Mouse (Mus musculus): Measurements from ENCODE around the gene Fbn1. TPM values are rescaled to one million over a fixed set of nuclear protein-coding genes. Genes with fewer than 3 reads are reported as not detected.

Gene Fbn1
- polyA plus RNA-seq, 1 experiment from 2014 or later = 5.7 TPM

DNA sequence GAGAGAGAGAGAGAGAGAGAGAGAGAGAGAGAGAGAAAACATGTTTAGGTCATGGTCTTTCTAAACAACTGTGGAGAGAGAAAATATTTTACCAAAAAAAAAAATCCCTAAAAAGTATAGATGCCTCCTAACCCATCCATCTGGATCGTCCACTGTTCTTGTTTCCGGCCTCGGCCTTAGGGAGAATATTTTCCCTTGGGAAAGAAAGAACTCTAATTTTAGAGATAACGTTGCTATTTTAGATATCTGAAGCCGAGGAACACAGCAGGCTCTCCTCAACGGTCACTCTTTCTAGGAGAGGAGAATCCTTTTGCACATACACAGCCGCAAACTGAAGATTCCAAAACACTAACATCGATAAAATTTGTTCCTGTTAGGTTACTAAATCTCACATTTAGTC lies 188.1 kb downstream of the Fbn1 start:
- H3K4me1 ChIP-seq (replicated peaks; ENCODE audit: control insufficient read depth, insufficient read depth, low read length) = no peaks in the 10 kb centered on the region
- no peak for ATAC-seq (replicated peaks; ENCODE audit: low FRiP score)
- H3K4me3 ChIP-seq (ENCODE audit: low read depth, low read length) = no peak overlapping the region
- H3K36me3 ChIP-seq (ENCODE audit: control insufficient read depth, insufficient read depth, low read length) = peaks cover 6% of the 10 kb centered on the region; the same call in 1 of the 2 replicates
- 69% methylated on average over 8 of the region's 8 CpGs for WGBS
- no peaks in the 10 kb centered on the region for H3K9me3 ChIP-seq (ENCODE audit: control insufficient read depth, low read length)
- no peak overlapping the region for H3K4me2 ChIP-seq
- no peak overlapping the region for H3K27ac ChIP-seq (ENCODE audit: low read depth, low read length)
- no peak for DNase-seq (ENCODE audit: low spot score)
- H3K9ac ChIP-seq (ENCODE audit: low read depth, low read length) = no peak overlapping the region
- no peaks in the 10 kb centered on the region for H3K27me3 ChIP-seq (replicated peaks; ENCODE audit: control insufficient read depth, insufficient read depth, low read length)

DNA sequence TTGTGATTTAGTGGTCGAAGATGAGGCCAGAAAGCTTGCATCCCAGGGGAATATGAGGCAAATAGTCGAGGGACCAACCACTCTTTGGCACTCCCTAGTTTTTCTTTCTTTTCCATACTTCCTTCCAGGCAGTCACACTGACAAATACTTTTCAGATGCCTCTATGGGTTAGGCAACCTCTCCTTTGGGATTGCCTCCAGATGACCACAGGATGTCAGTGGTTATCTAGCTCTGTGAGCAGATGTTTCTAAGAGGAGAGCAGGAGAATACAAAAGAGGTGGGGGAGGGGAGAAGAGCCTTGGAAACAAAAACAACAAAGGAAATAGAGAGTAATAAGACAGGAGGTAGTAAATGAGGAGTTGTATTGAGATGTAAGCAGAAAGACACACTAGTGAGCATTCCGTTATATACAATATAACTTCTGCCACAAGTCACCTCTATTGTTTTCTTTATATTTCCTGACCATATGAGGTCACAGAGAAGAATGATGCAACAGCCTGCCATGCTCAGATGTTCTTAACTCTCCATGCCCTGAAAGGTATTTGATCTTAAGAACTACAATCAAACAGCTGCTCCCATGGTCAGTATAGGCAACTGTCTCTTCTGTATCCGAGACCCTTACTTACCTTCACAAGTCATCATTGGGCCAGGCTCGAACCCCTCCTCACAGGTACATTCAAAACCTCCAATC lies 189.3 kb downstream of the Fbn1 start:
- Histone ChIP-seq H3K4me3 (ENCODE audit: low read depth, low read length) (no peak overlapping the region), H3K27ac (ENCODE audit: low read depth, low read length) (no peak overlapping the region), H3K27me3 (replicated peaks; ENCODE audit: control insufficient read depth, insufficient read depth, low read length) (no peaks in the 10 kb centered on the region), H3K4me1 (replicated peaks; ENCODE audit: control insufficient read depth, insufficient read depth, low read length) (no peaks in the 10 kb centered on the region), H3K9ac (ENCODE audit: low read depth, low read length) (no peak overlapping the region), H3K9me3 (ENCODE audit: control insufficient read depth, low read length) (no peaks in the 10 kb centered on the region), H3K36me3 (ENCODE audit: control insufficient read depth, insufficient read depth, low read length) (peaks cover 6% of the 10 kb centered on the region; the same call in 1 of the 2 replicates), H3K4me2 (no peak overlapping the region)
- 64% methylated on average over 5 of the region's 5 CpGs for WGBS
- DNase-seq (ENCODE audit: low spot score) (no peak), ATAC-seq (replicated peaks; ENCODE audit: low FRiP score) (no peak)

DNA sequence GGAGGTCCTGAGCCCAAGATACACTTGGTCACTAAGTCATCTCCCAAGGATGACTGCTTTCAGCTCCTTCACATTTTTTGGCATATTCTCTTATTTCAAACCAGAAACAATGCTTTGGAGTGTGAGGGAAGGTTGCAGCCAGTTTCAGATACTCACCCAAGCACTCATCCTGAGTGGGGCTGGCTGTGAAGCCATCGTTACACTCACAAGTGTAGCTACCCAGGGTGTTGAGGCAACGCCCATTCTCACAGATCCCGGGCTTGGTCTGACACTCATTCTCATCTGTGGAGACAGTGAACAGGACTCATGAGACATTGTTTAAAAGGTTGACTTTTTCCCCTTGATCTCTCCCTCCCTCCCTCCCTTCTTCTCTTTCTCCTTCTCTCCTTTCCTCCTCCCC lies 192.6 kb downstream of the Fbn1 start:
- no peak overlapping the region for H3K9ac ChIP-seq (ENCODE audit: low read depth, low read length)
- no peak overlapping the region for H3K4me2 ChIP-seq
- DNase-seq (ENCODE audit: low spot score) (no peak), ATAC-seq (replicated peaks; ENCODE audit: low FRiP score) (no peak)
- no peak overlapping the region for H3K4me3 ChIP-seq (ENCODE audit: low read depth, low read length)
- H3K27me3 ChIP-seq (replicated peaks; ENCODE audit: control insufficient read depth, insufficient read depth, low read length) = no peaks in the 10 kb centered on the region
- H3K4me1 ChIP-seq (replicated peaks; ENCODE audit: control insufficient read depth, insufficient read depth, low read length) = no peaks in the 10 kb centered on the region
- H3K27ac ChIP-seq (ENCODE audit: low read depth, low read length) = no peak overlapping the region
- peaks cover 6% of the 10 kb centered on the region; the same call in 1 of the 2 replicates for H3K36me3 ChIP-seq (ENCODE audit: control insufficient read depth, insufficient read depth, low read length)
- WGBS = 78% methylated on average over 3 of the region's 3 CpGs
- no peaks in the 10 kb centered on the region for H3K9me3 ChIP-seq (ENCODE audit: control insufficient read depth, low read length)

DNA sequence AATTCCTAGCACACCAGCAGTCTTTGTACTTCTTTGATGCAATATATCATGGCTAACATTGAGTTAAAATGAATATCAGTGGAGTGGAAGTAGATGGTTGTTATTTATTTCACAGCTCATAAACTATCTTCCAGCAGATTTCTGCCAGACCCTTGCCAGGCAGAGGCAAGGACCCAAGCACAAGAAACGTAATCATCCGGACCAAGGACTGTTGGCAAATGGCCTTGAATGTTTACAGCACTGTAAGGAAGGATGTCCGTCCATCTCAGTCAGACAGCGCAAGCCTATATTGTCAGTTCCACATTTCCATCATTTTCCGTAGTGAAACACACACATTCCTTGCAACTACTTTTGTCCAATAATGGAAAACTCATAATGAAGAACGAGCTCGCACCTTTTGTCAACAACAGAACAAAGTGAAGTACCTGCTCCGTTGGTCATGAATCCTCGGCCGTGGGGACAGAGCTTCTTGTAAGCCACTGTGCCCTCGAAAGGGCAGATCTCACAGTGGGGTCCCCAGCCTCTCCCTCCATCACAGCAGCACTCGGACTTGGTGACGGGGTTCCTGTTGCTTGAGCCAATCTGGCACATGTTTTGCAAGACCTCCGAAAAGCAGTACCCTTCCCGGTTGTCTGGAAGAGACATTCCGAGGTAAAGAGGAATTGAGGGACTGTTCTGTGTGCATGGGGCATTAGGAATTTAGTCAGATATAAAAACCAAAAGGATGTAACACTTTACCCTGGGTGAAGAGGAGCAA lies 193.4 kb downstream of the Fbn1 start:
- Histone ChIP-seq H3K4me2 (no peak overlapping the region), H3K9ac (ENCODE audit: low read depth, low read length) (no peak overlapping the region), H3K27ac (ENCODE audit: low read depth, low read length) (no peak overlapping the region), H3K4me3 (ENCODE audit: low read depth, low read length) (no peak overlapping the region), H3K27me3 (replicated peaks; ENCODE audit: control insufficient read depth, insufficient read depth, low read length) (no peaks in the 10 kb centered on the region), H3K36me3 (ENCODE audit: control insufficient read depth, insufficient read depth, low read length) (peaks cover 6% of the 10 kb centered on the region; the same call in 1 of the 2 replicates), H3K9me3 (ENCODE audit: control insufficient read depth, low read length) (no peaks in the 10 kb centered on the region), H3K4me1 (replicated peaks; ENCODE audit: control insufficient read depth, insufficient read depth, low read length) (no peaks in the 10 kb centered on the region)
- ATAC-seq (replicated peaks; ENCODE audit: low FRiP score) (no peak), DNase-seq (ENCODE audit: low spot score) (no peak)
- WGBS = 87% methylated on average over 16 of the region's 16 CpGs

DNA sequence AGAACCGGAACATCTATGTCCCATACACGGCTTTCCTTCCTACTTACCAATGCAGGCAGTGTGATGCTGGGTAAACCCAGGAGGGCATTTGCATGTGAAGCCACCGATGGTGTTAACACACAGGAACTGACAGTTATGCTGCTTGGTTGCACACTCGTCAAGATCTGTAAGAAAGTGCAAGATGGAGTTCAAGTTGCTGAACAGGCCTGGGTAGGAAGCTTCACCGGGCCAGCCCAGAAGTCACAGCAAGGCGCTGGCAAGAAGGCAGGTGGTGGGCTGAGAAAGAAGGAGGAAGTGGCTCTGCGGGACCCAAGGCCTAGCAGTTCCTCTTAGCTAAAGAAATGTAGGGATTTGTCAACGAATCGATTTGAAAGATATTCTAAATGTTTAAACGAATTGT lies 198.1 kb downstream of the Fbn1 start:
- peaks cover 4% of the 10 kb centered on the region; the same call in 1 of the 2 replicates for H3K36me3 ChIP-seq (ENCODE audit: control insufficient read depth, insufficient read depth, low read length)
- no peak overlapping the region for H3K4me3 ChIP-seq (ENCODE audit: low read depth, low read length)
- H3K9ac ChIP-seq (ENCODE audit: low read depth, low read length) = no peak overlapping the region
- H3K4me1 ChIP-seq (replicated peaks; ENCODE audit: control insufficient read depth, insufficient read depth, low read length) = no peaks in the 10 kb centered on the region
- ATAC-seq (replicated peaks; ENCODE audit: low FRiP score) (no peak), DNase-seq (ENCODE audit: low spot score) (no peak)
- WGBS = 69% methylated on average over 10 of the region's 10 CpGs
- no peaks in the 10 kb centered on the region for H3K27me3 ChIP-seq (replicated peaks; ENCODE audit: control insufficient read depth, insufficient read depth, low read length)
- H3K4me2 ChIP-seq = no peak overlapping the region
- no peaks in the 10 kb centered on the region for H3K9me3 ChIP-seq (ENCODE audit: control insufficient read depth, low read length)
- no peak overlapping the region for H3K27ac ChIP-seq (ENCODE audit: low read depth, low read length)

DNA sequence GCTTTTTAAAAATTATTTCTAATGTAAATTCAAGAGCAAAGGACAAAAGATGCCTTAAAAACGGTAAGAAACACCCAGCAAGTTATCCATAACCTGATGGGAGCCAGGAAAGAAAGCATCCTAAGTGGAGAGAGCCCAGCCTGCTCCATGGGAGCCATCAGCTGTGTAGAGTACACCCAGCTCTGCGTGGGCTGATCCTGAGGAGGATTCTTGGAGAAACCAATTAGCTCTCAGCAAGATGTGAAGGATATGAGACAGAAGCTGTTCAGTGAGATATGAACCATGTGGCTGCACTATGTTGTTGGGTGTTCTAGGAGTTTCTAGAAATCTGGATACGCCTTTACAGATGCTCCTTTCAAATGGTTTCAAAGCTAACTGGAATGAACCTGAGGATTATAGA lies 202.1 kb downstream of the Fbn1 start:
- H3K4me1 ChIP-seq (replicated peaks; ENCODE audit: control insufficient read depth, insufficient read depth, low read length) = no peaks in the 10 kb centered on the region
- no peaks in the 10 kb centered on the region for H3K27me3 ChIP-seq (replicated peaks; ENCODE audit: control insufficient read depth, insufficient read depth, low read length)
- WGBS = 78% methylated on average over 3 of the region's 3 CpGs
- no peaks in the 10 kb centered on the region for H3K9me3 ChIP-seq (ENCODE audit: control insufficient read depth, low read length)
- H3K9ac ChIP-seq (ENCODE audit: low read depth, low read length) = no peak overlapping the region
- ATAC-seq (replicated peaks; ENCODE audit: low FRiP score) = no peak
- H3K4me2 ChIP-seq = no peak overlapping the region
- no peak for DNase-seq (ENCODE audit: low spot score)
- H3K4me3 ChIP-seq (ENCODE audit: low read depth, low read length) = no peak overlapping the region
- no peak overlapping the region for H3K27ac ChIP-seq (ENCODE audit: low read depth, low read length)
- peaks cover 4% of the 10 kb centered on the region; the same call in 1 of the 2 replicates for H3K36me3 ChIP-seq (ENCODE audit: control insufficient read depth, insufficient read depth, low read length)

DNA sequence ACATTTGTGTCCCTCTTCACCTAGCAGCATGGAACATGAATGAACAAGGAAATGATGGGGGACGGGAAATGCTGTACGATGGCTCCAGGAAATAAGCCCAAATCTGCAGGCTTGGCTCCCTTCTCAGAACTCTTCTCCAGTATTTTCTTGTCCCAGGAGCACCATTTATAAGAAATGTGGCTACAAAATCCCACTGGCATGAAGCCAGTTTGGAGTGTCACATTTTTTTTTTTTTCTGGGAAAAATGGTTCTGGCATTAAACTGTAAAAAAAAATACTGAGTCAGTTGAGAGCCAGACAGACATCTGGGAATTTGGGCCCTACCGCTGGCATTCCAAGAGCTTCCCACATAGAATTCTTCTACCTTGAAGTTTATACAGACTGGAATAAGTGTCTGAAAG lies 203.0 kb downstream of the Fbn1 start:
- no peak for ATAC-seq (replicated peaks; ENCODE audit: low FRiP score)
- 90% methylated on average over 3 of the region's 3 CpGs for WGBS
- no peak overlapping the region for H3K4me2 ChIP-seq

DNA sequence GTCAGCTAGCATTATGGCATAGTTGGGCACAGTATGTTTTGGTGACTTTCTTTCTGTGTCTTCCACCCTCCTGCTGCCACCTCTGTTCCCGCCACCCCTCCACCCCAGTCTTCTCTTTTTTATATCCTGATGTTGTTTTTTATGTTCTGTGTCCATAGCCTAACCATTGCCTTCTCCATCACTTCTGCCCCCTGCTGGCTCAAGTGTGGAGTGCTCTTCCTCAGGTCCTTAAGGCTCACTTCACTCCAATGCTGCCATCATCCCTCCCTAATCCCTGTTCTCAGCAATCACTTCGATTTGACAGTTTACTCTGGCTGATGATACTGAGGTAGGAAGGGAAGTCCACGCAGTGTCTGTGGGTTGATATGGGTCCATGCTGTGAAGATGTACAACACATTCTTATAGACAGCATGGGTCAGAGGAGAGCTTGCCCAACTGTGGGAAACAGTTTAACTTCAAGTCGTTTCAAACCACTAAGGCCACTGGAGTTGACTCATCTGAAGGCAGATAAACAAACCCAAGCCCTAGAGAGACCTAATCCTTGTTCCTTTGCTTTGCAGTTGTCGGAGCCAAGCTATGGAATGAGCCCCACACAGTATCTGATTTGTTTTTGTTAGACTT lies 203.9 kb downstream of the Fbn1 start:
- no peaks in the 10 kb centered on the region for H3K27me3 ChIP-seq (replicated peaks; ENCODE audit: control insufficient read depth, insufficient read depth, low read length)
- H3K4me1 ChIP-seq (replicated peaks; ENCODE audit: control insufficient read depth, insufficient read depth, low read length) = no peaks in the 10 kb centered on the region
- H3K27ac ChIP-seq (ENCODE audit: low read depth, low read length) = no peak overlapping the region
- WGBS = 70% methylated on average over 5 of the region's 5 CpGs
- ATAC-seq (replicated peaks; ENCODE audit: low FRiP score) (no peak), DNase-seq (ENCODE audit: low spot score) (no peak)
- H3K9me3 ChIP-seq (ENCODE audit: control insufficient read depth, low read length) = no peaks in the 10 kb centered on the region
- no peak overlapping the region for H3K4me3 ChIP-seq (ENCODE audit: low read depth, low read length)
- no peak overlapping the region for H3K4me2 ChIP-seq
- H3K36me3 ChIP-seq (ENCODE audit: control insufficient read depth, insufficient read depth, low read length) = no peaks in the 10 kb centered on the region; the same call in 1 of the 2 replicates
- no peak overlapping the region for H3K9ac ChIP-seq (ENCODE audit: low read depth, low read length)

More for the DNA sequence above, 203.0 kb downstream of the Fbn1 start:
- Histone ChIP-seq H3K27ac (ENCODE audit: low read depth, low read length) (no peak overlapping the region), H3K27me3 (replicated peaks; ENCODE audit: control insufficient read depth, insufficient read depth, low read length) (no peaks in the 10 kb centered on the region), H3K9me3 (ENCODE audit: control insufficient read depth, low read length) (no peaks in the 10 kb centered on the region), H3K4me1 (replicated peaks; ENCODE audit: control insufficient read depth, insufficient read depth, low read length) (no peaks in the 10 kb centered on the region), H3K36me3 (ENCODE audit: control insufficient read depth, insufficient read depth, low read length) (peaks cover 4% of the 10 kb centered on the region; the same call in 1 of the 2 replicates), H3K9ac (ENCODE audit: low read depth, low read length) (no peak overlapping the region), H3K4me3 (ENCODE audit: low read depth, low read length) (no peak overlapping the region)
- DNase-seq (ENCODE audit: low spot score) = no peak

Measured in liver, embryonic 11.5 days (tissue).